Mouse (Mus musculus) Muller cell, postnatal 12 days (primary cell): ENCODE data around the gene Olfr846.

ENCODE experiments used
- DNase-seq: peaks from one replicate; pipeline ENCODE4 v3.0.0-alpha.2; 2015; ENCODE audit errors: inconsistent ontology term

Olfr846 gene

GRCm38 (mm10) chr9:19363905-19364304 lies at the start of gene Olfr846:
Gene Olfr846, minus strand, starts transcription at chr9:19364005.
- DNase-seq: no peak

DNA sequence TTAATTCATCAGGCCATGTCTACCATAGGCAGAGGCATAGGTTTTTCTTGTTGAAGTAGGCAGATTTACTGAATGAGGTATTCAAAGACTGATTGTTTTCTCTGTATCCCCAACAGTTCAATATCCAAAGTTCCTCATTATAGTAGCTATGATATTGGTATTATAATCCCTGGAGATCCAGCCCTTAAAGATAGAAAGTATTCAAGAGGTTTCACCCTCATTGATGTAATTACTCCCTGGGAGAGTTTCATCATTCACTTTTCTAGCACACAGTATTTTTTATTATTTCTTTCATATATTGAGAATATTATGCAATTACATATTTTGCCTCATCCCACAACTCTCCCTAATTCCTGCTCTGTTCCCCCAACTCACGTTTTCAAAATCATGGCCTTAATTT lies 14.8 kb upstream of the Olfr846 start, which contains the start of gene Olfr847:
Gene Olfr847 (minus strand): TSS at position 101 of the 400 bp plus-strand sequence.
- no peak for DNase-seq

- DNase-seq: no peak
These were observed 27.6 kb downstream of the Olfr846 start, which contains the start of gene Olfr845 for GRCm38 (mm10) chr9:19336157-19336556. Gene Olfr845, plus strand, starts transcription at chr9:19336457.

DNA sequence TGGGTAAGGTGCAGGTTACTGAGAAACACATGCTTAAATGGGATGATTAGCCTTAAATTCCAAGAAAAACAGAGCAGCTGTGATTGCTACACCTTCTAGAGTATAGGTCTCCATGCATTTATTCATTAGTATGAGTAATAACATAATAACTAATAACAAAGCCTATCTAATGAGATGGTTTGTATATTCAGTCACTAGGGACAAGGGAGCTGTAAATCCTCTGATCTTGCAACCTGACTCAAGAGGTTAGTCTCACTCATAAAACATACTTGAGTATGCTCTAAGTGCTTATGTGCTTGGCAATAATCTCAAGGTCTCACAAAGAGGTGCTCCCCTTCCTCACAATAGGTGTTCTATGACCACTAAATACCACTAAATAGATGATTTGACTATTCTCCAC lies 47.8 kb downstream of the Olfr846 start, which contains the start of gene Olfr844:
Gene Olfr844 (plus strand): TSS at position 301 of the 400 bp plus-strand sequence.
- no peak for DNase-seq
